Comparison of ENCODE assay signal across 24 mouse cellular contexts in the genomic region with DNA sequence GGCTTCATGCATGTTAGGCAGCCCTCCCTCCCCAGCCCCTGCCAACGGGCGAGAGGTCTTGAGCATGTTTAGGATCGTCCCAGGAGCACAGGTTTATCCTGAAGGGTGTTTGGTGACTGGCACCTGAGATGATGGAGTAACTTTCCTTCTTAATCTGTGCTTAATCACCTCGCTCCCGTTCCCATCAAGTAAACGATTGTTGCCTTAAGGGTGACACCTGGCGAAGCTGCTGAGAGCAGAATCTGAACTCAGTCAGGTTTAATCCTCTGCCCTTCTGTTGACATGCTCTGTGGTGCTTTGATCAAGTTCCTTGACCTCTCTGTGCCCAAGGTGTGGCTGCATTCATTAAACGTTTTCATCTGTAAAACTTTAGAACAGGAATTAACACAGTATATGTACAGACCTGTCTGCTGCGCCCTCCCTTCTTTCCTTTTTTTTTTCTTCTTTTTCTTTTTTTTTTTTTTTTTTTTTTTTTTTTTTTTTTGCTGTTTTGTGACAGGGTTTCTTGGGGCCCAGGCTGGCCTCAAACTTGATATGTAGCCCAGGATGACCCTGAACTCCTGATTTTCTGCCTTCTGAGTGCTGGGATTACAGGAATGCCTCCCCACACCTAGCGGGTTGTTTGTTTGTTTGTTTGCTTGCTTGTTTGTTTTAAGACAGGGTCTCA. TPM values are rescaled to one million over a fixed set of nuclear protein-coding genes. Genes with fewer than 3 reads are reported as not detected.
A peak's percentile ranks its signal among the peaks of the same experiment; 100 is the strongest.
DNase-seq lines count a peak whose midpoint lies in the region; ATAC-seq and TF ChIP-seq lines count a peak whose summit lies in the region.
"Had no signal": no experiment of that assay in that cellular context is flagged by ENCODE, and none has a peak within 500 bp of the region (broad histone marks: within the 10 kb centered on the region; RNA-seq: fewer than 3 reads in every experiment).

No protein-coding gene starts in this region.

- H3K9ac ChIP-seq in embryonic facial prominence, embryonic 14.5 days (ENCODE audit: low read depth, low read length) = no peak overlapping the region
- H3K9ac ChIP-seq: forebrain, embryonic 15.5 days; hindbrain, embryonic 12.5 days; intestine, embryonic 15.5 days; limb, embryonic 13.5 days; liver, embryonic 13.5 days; neural tube, embryonic 12.5 days; stomach, embryonic 15.5 days had no signal

- H3K9me3 ChIP-seq in embryonic facial prominence, embryonic 14.5 days (ENCODE audit: control insufficient read depth, low read length) = no peaks in the 10 kb centered on the region
- H3K9me3 ChIP-seq in embryonic facial prominence, embryonic 10.5 days = no peaks in the 10 kb centered on the region
- H3K9me3 ChIP-seq: forebrain, embryonic 10.5 days; forebrain, embryonic 15.5 days; hindbrain, embryonic 12.5 days; intestine, embryonic 15.5 days; limb, embryonic 13.5 days; liver, embryonic 13.5 days; neural tube, embryonic 12.5 days; stomach, embryonic 15.5 days had no signal

- H3K4me3 ChIP-seq in embryonic facial prominence, embryonic 14.5 days (ENCODE audit: low read depth, low read length) = no peak overlapping the region
- H3K4me3 ChIP-seq in embryonic facial prominence, embryonic 10.5 days = no peak overlapping the region
- no peak overlapping the region for H3K4me3 ChIP-seq in testis, adult 2 months (ENCODE audit: control insufficient read depth, low read depth, low read length)
- H3K4me3 ChIP-seq: forebrain, embryonic 10.5 days; forebrain, embryonic 15.5 days; hindbrain, embryonic 12.5 days; intestine, embryonic 15.5 days; left cerebral cortex, adult 2 months; limb, embryonic 13.5 days; liver, embryonic 13.5 days; neural tube, embryonic 12.5 days; stomach, embryonic 15.5 days had no signal

- peak; percentile 39 for DNase-seq in embryonic facial prominence, embryonic 14.5 days (ENCODE audit: low spot score)
- DNase-seq in embryonic facial prominence, embryonic 10.5 days (ENCODE audit: low spot score) = no peak
- DNase-seq in testis, postnatal 10 days (ENCODE audit: low spot score) = no peak
- DNase-seq in gonadal fat pad, adult 2 months (ENCODE audit: low read depth) = peak; percentile 72
- no peak for DNase-seq in layer of hippocampus, adult 9-10 months (ENCODE audit: low spot score)
- DNase-seq: gastrocnemius, postnatal 25 days; layer of hippocampus, adult 9-11 months; liver, embryonic 13.5 days; right cerebral cortex, postnatal 14 days; thymus, adult 2 months; thymus, postnatal 36 days had no signal

- TF ChIP-seq CTCF in testis, adult 2 months (IDR thresholded peaks at IDR 0.05; ENCODE audit: control insufficient read depth, insufficient read depth, insufficient replicate concordance, low read depth, low read length) = no peak

- H3K36me3 ChIP-seq in embryonic facial prominence, embryonic 14.5 days (ENCODE audit: control insufficient read depth, insufficient read depth, low read length) = no peaks in the 10 kb centered on the region
- no peaks in the 10 kb centered on the region for H3K36me3 ChIP-seq in embryonic facial prominence, embryonic 10.5 days (replicated peaks)
- no peaks in the 10 kb centered on the region for H3K36me3 ChIP-seq in testis, adult 2 months (ENCODE audit: control insufficient read depth, insufficient read depth, low read length)
- H3K36me3 ChIP-seq: forebrain, embryonic 10.5 days; forebrain, embryonic 15.5 days; hindbrain, embryonic 12.5 days; intestine, embryonic 15.5 days; limb, embryonic 13.5 days; liver, embryonic 13.5 days; neural tube, embryonic 12.5 days; stomach, embryonic 15.5 days had no signal

- H3K4me1 ChIP-seq in embryonic facial prominence, embryonic 14.5 days (ENCODE audit: control insufficient read depth, insufficient read depth, low read length) = no peaks in the 10 kb centered on the region
- peaks cover 31% of the 10 kb centered on the region for H3K4me1 ChIP-seq in embryonic facial prominence, embryonic 10.5 days
- H3K4me1 ChIP-seq in testis, adult 2 months (ENCODE audit: control insufficient read depth, insufficient read depth, low read length) = peaks cover 1% of the 10 kb centered on the region
- H3K4me1 ChIP-seq: hindbrain, embryonic 12.5 days; neural tube, embryonic 12.5 days had no signal

- ATAC-seq in embryonic facial prominence, embryonic 14.5 days (ENCODE audit: low read depth) = no peak
- ATAC-seq in erythroid progenitor cell, adult 5-6 weeks (replicated peaks; ENCODE audit: low FRiP score, poor library complexity, severe bottlenecking) = no peak
- ATAC-seq: forebrain, embryonic 15.5 days; midbrain, embryonic 16.5 days had no signal

- no peak overlapping the region for H3K4me2 ChIP-seq in embryonic facial prominence, embryonic 14.5 days (ENCODE audit: low read depth, low read length)
- H3K4me2 ChIP-seq: forebrain, embryonic 15.5 days; heart, embryonic 11.5 days; hindbrain, embryonic 12.5 days; limb, embryonic 13.5 days; liver, embryonic 13.5 days; neural tube, embryonic 12.5 days; stomach, embryonic 15.5 days had no signal

- H3K27ac ChIP-seq in embryonic facial prominence, embryonic 14.5 days (replicated peaks; ENCODE audit: low read depth, low read length) = no peak overlapping the region
- no peak overlapping the region for H3K27ac ChIP-seq in embryonic facial prominence, embryonic 10.5 days (replicated peaks)
- peak overlapping the region; percentile 57 for H3K27ac ChIP-seq in testis, adult 2 months (ENCODE audit: control insufficient read depth, insufficient read depth, low read depth, low read length)
- H3K27ac ChIP-seq: forebrain, embryonic 10.5 days; forebrain, embryonic 15.5 days; hindbrain, embryonic 12.5 days; hindbrain, postnatal 0 days; intestine, embryonic 15.5 days; left cerebral cortex, adult 2 months; limb, embryonic 13.5 days; neural tube, embryonic 12.5 days had no signal

- H3K27me3 ChIP-seq in embryonic facial prominence, embryonic 14.5 days (replicated peaks; ENCODE audit: control insufficient read depth, insufficient read depth, low read length) = no peaks in the 10 kb centered on the region
- no peaks in the 10 kb centered on the region for H3K27me3 ChIP-seq in embryonic facial prominence, embryonic 10.5 days (replicated peaks; ENCODE audit: low read depth, poor library complexity, severe bottlenecking)
- H3K27me3 ChIP-seq in testis, adult 2 months (ENCODE audit: control insufficient read depth, insufficient read depth, low read length) = no peaks in the 10 kb centered on the region
- H3K27me3 ChIP-seq: forebrain, embryonic 15.5 days; hindbrain, embryonic 12.5 days; intestine, embryonic 15.5 days; limb, embryonic 13.5 days; liver, embryonic 13.5 days; stomach, embryonic 15.5 days had no signal

- no peak for TF ChIP-seq POLR2A in testis, adult 2 months (IDR thresholded peaks at IDR 0.05; ENCODE audit: control insufficient read depth, low read depth, low read length)

- 61% methylated on average over 10 of the region's 10 CpGs for WGBS in embryonic facial prominence, embryonic 14.5 days
- WGBS in embryonic facial prominence, embryonic 10.5 days = 64% methylated on average over 10 of the region's 10 CpGs

RNA-seq across cellular contexts. Expression of a gene that starts 5.4 kb away (rescaled TPM):
- polyA plus RNA-seq in embryonic facial prominence, embryonic 14.5 days (2014; fragmentation: Nextera tagmentation; extraction: Ambion mirVana) = 188 and 199 TPM in 2 replicates
- polyA plus RNA-seq in embryonic facial prominence, embryonic 10.5 days (2016; fragmentation: Nextera tagmentation; extraction: Ambion mirVana) = 211 and 217 TPM in 2 replicates
- polyA plus RNA-seq in testis, adult 2 months (2012; rRNA removed) = 145 and 173 TPM in 2 replicates
- 152 and 165 TPM in 2 replicates for polyA plus RNA-seq in gonadal fat pad, adult 2 months (2012; rRNA removed)
- total RNA-seq in erythroid progenitor cell, adult 5-6 weeks (2015; ENCODE audit: low replicate concordance) = 77.1 and 96.6 TPM in 2 replicates
- 161 and 207 TPM in 2 replicates for total RNA-seq in erythroid progenitor cell, adult 5-6 weeks (2017; ENCODE audit: low replicate concordance)

RNA-seq across cellular contexts. Expression of a gene that starts 14.9 kb away (rescaled TPM):
- 2.5 and 3.4 TPM in 2 replicates for polyA plus RNA-seq in embryonic facial prominence, embryonic 14.5 days (2014; fragmentation: Nextera tagmentation; extraction: Ambion mirVana)
- polyA plus RNA-seq in embryonic facial prominence, embryonic 10.5 days (2016; fragmentation: Nextera tagmentation; extraction: Ambion mirVana) = 4.7 and 5.7 TPM in 2 replicates
- polyA plus RNA-seq in testis, adult 2 months (2012; rRNA removed) = 1.3 and 2.0 TPM in 2 replicates
- polyA plus RNA-seq in gonadal fat pad, adult 2 months (2012; rRNA removed) = 5.5 and 6.1 TPM in 2 replicates
- 0.42 TPM in 1 of 2 replicates, not detected in the other for total RNA-seq in erythroid progenitor cell, adult 5-6 weeks (2015; ENCODE audit: low replicate concordance)
- total RNA-seq in erythroid progenitor cell, adult 5-6 weeks (2017; ENCODE audit: low replicate concordance) = 3.0 TPM in 1 of 2 replicates, not detected in the other

RNA-seq across cellular contexts. Expression of a gene that starts 17.6 kb away (rescaled TPM):
- 1.4 and 1.6 TPM in 2 replicates for polyA plus RNA-seq in embryonic facial prominence, embryonic 14.5 days (2014; fragmentation: Nextera tagmentation; extraction: Ambion mirVana)
- polyA plus RNA-seq in embryonic facial prominence, embryonic 10.5 days (2016; fragmentation: Nextera tagmentation; extraction: Ambion mirVana) = 4.5 and 4.6 TPM in 2 replicates
- 0.48 TPM in 2 replicates for polyA plus RNA-seq in testis, adult 2 months (2012; rRNA removed)
- polyA plus RNA-seq in gonadal fat pad, adult 2 months (2012; rRNA removed) = 1.3 and 1.4 TPM in 2 replicates
- not detected in 2 replicates for total RNA-seq in erythroid progenitor cell, adult 5-6 weeks (2015; ENCODE audit: low replicate concordance)
- 0.90 TPM in 1 of 2 replicates, not detected in the other for total RNA-seq in erythroid progenitor cell, adult 5-6 weeks (2017; ENCODE audit: low replicate concordance)

RNA-seq across cellular contexts. Expression of a gene that starts 17.7 kb away (rescaled TPM):
- 25.8 and 29.5 TPM in 2 replicates for polyA plus RNA-seq in embryonic facial prominence, embryonic 14.5 days (2014; fragmentation: Nextera tagmentation; extraction: Ambion mirVana)
- 30.6 and 31.6 TPM in 2 replicates for polyA plus RNA-seq in embryonic facial prominence, embryonic 10.5 days (2016; fragmentation: Nextera tagmentation; extraction: Ambion mirVana)
- 0.99 and 2.4 TPM in 2 replicates for polyA plus RNA-seq in testis, adult 2 months (2012; rRNA removed)
- polyA plus RNA-seq in gonadal fat pad, adult 2 months (2012; rRNA removed) = 10.2 and 19.7 TPM in 2 replicates
- total RNA-seq in erythroid progenitor cell, adult 5-6 weeks (2015; ENCODE audit: low replicate concordance) = not detected in 2 replicates
- total RNA-seq in erythroid progenitor cell, adult 5-6 weeks (2017; ENCODE audit: low replicate concordance) = 1.4 TPM in 1 of 2 replicates, not detected in the other

RNA-seq across cellular contexts. Expression of a gene that starts 19.7 kb away (rescaled TPM):
- polyA plus RNA-seq in embryonic facial prominence, embryonic 14.5 days (2014; fragmentation: Nextera tagmentation; extraction: Ambion mirVana) = 483 and 496 TPM in 2 replicates
- 456 and 458 TPM in 2 replicates for polyA plus RNA-seq in embryonic facial prominence, embryonic 10.5 days (2016; fragmentation: Nextera tagmentation; extraction: Ambion mirVana)
- 88.6 and 94.9 TPM in 2 replicates for polyA plus RNA-seq in testis, adult 2 months (2012; rRNA removed)
- polyA plus RNA-seq in gonadal fat pad, adult 2 months (2012; rRNA removed) = 787 and 813 TPM in 2 replicates
- 115 and 185 TPM in 2 replicates for total RNA-seq in erythroid progenitor cell, adult 5-6 weeks (2015; ENCODE audit: low replicate concordance)
- 22.8 and 23.9 TPM in 2 replicates for total RNA-seq in erythroid progenitor cell, adult 5-6 weeks (2017; ENCODE audit: low replicate concordance)

Comparison
In these comparisons a context has a peak if more than half of its experiments do, and no peak if none do; other contexts are left out.
1. DNase-seq: peak in embryonic facial prominence, embryonic 14.5 days (single experiment) and gonadal fat pad, adult 2 months (single experiment); none in embryonic facial prominence, embryonic 10.5 days (single experiment), testis, postnatal 10 days (single experiment) and layer of hippocampus, adult 9-10 months (single experiment).